Comparison of ENCODE assay signal across 14 mouse cellular contexts in the genomic region with DNA sequence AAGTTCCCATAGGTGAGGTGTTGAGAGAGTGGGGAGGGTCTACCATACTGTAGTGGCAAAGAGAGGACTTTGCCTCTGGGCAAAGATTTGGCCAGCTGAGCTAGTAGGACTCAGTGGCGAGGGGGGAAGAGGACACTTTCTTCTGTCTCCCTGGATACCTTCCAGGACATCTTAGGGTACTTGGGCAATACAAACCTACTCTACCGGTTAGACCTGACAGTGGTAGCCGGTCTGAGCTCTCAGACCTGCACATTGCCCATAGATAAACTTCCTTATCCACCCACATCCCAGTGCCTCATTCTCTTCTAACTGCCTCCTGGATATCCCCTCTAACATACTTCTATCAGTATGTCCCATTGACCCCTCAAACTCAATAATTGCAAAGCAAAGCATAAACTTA. TPM values are rescaled to one million over a fixed set of nuclear protein-coding genes. Genes with fewer than 3 reads are reported as not detected.
"Had no signal": no experiment of that assay in that cellular context is flagged by ENCODE, and none has a peak within 500 bp of the region (broad histone marks: within the 10 kb centered on the region; RNA-seq: fewer than 3 reads in every experiment).

No protein-coding gene starts in this region.

- H3K36me3 ChIP-seq: neural tube, embryonic 12.5 days had no signal

- H3K27ac ChIP-seq: hindbrain, embryonic 15.5 days; layer of hippocampus, adult 2 months; liver, embryonic 15.5 days; neural tube, embryonic 12.5 days had no signal

- H3K27me3 ChIP-seq: hindbrain, embryonic 15.5 days; liver, embryonic 15.5 days; neural tube, embryonic 12.5 days had no signal

- H3K9me3 ChIP-seq: hindbrain, embryonic 15.5 days; liver, embryonic 15.5 days; neural tube, embryonic 12.5 days had no signal

- H3K9ac ChIP-seq: hindbrain, embryonic 15.5 days; liver, embryonic 15.5 days; neural tube, embryonic 12.5 days had no signal

- DNase-seq: kidney, adult 8-10 months; kidney, postnatal 36 days; left cerebral cortex, postnatal 4 days; lung, adult 2 months; midbrain, embryonic 14.5 days; spleen, adult 18-20 months; thymus, postnatal 4 days had no signal

- H3K4me1 ChIP-seq: hindbrain, embryonic 15.5 days; neural tube, embryonic 12.5 days had no signal

- H3K4me3 ChIP-seq: hindbrain, embryonic 15.5 days; layer of hippocampus, adult 2 months; liver, embryonic 15.5 days; neural tube, embryonic 12.5 days had no signal

- ATAC-seq: inflammation-experienced regulatory T-cells, adult 6 months had no signal

- H3K4me2 ChIP-seq: hindbrain, embryonic 15.5 days; liver, embryonic 11.5 days; liver, embryonic 15.5 days; neural tube, embryonic 12.5 days had no signal

RNA-seq across cellular contexts. Expression of a gene that starts 23.6 kb away (rescaled TPM):
- total RNA-seq: monocyte, adult 5-6 weeks had no signal
